Mouse (Mus musculus): ENCODE data around the gene Tubd1. TPM values are rescaled to one million over a fixed set of nuclear protein-coding genes. Genes with fewer than 3 reads are reported as not detected.

Gene Tubd1
- 4.7 and 6.1 TPM in 2 replicates for polyA plus RNA-seq (2014; fragmentation: Nextera tagmentation; extraction: Ambion mirVana)

DNA sequence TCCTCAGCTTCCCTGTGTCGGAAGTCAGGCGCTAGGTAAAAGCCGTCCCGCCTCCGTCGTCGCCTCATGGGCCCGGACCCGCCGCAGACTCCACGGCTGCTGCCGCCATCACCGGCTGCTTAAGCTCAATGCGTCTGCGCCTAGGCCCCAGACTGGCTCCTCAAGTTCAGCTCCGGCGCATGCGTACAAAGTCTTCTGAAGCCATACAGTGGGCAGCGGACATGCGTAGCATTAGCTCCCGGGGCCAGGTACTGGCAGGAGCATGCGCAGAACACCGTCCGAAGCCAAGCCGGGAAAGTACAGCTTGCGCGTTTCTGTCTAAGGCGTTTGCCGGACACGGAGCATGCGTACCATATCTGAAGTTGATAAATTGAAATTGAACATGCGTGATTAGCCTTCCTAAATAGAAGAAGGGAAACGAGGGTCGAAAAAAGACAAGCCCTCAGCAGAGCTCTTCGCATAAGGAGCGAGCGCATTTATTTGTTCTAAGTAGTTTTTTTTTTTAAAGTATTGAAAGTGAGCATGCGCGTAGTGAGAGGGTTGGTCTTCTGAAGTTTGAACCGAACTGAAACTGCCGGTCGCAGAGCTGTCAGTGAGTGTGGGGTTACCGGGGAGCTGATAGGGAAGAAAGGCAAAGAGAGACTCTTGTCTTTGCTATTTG, at the start of gene Tubd1, which contains the start of gene Rps6kb1:
Tubd1 (plus strand) TSS at position 353 of the 661 bp plus-strand sequence.
Rps6kb1 (minus strand) TSS at position 167 of the 661 bp plus-strand sequence.
- DNase-seq (peak; percentile 100), ATAC-seq (ENCODE audit: low FRiP score, low TSS enrichment) (peak; percentile 98)
- Histone ChIP-seq H3K4me1 (ENCODE audit: control insufficient read depth, insufficient read depth, low read length) (peaks cover 10% of the 10 kb centered on the region), H3K9me3 (ENCODE audit: control insufficient read depth, low read length) (no peaks in the 10 kb centered on the region), H3K4me3 (replicated peaks; ENCODE audit: low read depth, low read length) (peak within 1 kb of the TSS; percentile 90), H3K27me3 (ENCODE audit: control insufficient read depth, insufficient read depth, low read length) (no peaks in the 10 kb centered on the region), H3K27ac (replicated peaks; ENCODE audit: low read depth, low read length) (peak within 1 kb of the TSS; percentile 88), H3K36me3 (ENCODE audit: control insufficient read depth, insufficient read depth, low read length) (no peaks in the 10 kb centered on the region), H3K4me2 (ENCODE audit: low read length) (peak within 1 kb of the TSS; percentile 82), H3K9ac (replicated peaks; ENCODE audit: low read length) (peak within 1 kb of the TSS; percentile 92)
- under 1% methylated on average over 43 of the region's 43 CpGs for WGBS

DNA sequence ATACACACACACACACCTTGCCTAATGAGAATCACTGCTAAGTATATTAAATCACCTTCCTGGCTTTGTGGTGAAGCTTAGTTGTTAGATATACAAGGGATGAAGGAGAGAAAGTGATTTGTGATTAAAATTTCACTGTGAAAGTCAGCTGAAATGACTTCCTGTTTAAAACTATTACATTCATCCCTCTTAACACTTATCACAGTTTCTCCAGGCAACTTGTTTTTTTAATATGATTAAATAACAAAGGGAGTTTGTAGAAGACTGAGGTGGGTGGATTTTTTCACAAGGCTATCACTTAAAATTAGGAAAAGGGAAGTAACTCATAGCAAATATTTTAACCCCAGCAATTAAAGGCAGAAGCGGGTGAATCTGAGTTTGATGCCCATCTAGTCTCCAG, 47.4 kb upstream of the Tubd1 start:
- Histone ChIP-seq H3K4me1 (ENCODE audit: control insufficient read depth, insufficient read depth, low read length) (no peaks in the 10 kb centered on the region), H3K27me3 (ENCODE audit: control insufficient read depth, insufficient read depth, low read length) (no peaks in the 10 kb centered on the region), H3K4me3 (replicated peaks; ENCODE audit: low read depth, low read length) (no peak overlapping the region), H3K9me3 (ENCODE audit: control insufficient read depth, low read length) (no peaks in the 10 kb centered on the region), H3K9ac (replicated peaks; ENCODE audit: low read length) (no peak overlapping the region), H3K36me3 (ENCODE audit: control insufficient read depth, insufficient read depth, low read length) (peaks cover 42% of the 10 kb centered on the region), H3K4me2 (ENCODE audit: low read length) (no peak overlapping the region), H3K27ac (replicated peaks; ENCODE audit: low read depth, low read length) (no peak overlapping the region)
- WGBS = 98% methylated on average over 1 of the region's 1 CpGs
- ATAC-seq (ENCODE audit: low FRiP score, low TSS enrichment) (no peak), DNase-seq (no peak)

DNA sequence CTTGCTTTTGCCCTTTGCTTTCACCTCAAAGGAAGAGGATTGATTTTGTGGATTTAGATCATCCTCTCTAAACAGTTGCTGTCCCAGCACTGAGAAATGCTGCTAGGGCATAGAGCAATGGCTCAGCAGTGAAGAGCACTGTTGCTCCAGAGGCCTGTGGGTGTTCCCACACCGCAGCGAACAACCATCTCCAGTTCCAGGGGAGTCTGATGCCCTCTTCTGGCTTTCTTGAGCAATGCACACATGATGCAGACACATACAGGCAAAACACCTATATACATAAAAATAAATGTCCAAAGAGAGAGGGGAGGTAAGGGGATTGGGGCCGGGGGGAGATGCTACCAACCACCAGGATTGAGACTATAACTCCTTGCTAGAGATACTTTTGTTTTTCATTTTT, 46.9 kb upstream of the Tubd1 start:
- Histone ChIP-seq H3K36me3 (ENCODE audit: control insufficient read depth, insufficient read depth, low read length) (peaks cover 47% of the 10 kb centered on the region), H3K4me2 (ENCODE audit: low read length) (no peak overlapping the region), H3K27ac (replicated peaks; ENCODE audit: low read depth, low read length) (no peak overlapping the region), H3K4me1 (ENCODE audit: control insufficient read depth, insufficient read depth, low read length) (no peaks in the 10 kb centered on the region), H3K27me3 (ENCODE audit: control insufficient read depth, insufficient read depth, low read length) (no peaks in the 10 kb centered on the region), H3K9me3 (ENCODE audit: control insufficient read depth, low read length) (no peaks in the 10 kb centered on the region), H3K4me3 (replicated peaks; ENCODE audit: low read depth, low read length) (no peak overlapping the region), H3K9ac (replicated peaks; ENCODE audit: low read length) (no peak overlapping the region)
- ATAC-seq (ENCODE audit: low FRiP score, low TSS enrichment) (no peak), DNase-seq (no peak)
- WGBS = 76% methylated on average over 3 of the region's 3 CpGs

DNA sequence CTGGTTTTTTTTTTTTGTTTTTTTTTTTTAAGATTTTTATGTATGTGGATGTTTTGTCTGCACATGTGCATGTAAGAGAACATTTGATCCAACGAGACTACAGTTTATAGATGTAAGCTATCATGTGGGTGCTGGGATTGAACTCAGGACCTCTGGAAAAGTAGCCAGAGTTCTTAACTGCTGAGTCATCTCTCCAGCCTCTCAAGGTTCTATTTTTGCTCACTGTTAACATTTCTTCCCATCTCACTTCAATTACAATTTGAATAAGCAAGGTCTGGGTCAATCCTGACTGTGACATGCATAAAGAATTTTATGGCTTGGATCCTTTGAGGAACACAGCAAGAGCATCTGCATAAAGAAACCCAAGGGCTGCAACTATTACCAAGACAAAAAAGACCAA, 44.0 kb upstream of the Tubd1 start:
- DNase-seq (no peak), ATAC-seq (ENCODE audit: low FRiP score, low TSS enrichment) (no peak)
- no peaks in the 10 kb centered on the region for H3K4me1 ChIP-seq (ENCODE audit: control insufficient read depth, insufficient read depth, low read length)
- H3K9ac ChIP-seq (replicated peaks; ENCODE audit: low read length) = no peak overlapping the region
- H3K36me3 ChIP-seq (ENCODE audit: control insufficient read depth, insufficient read depth, low read length) = peaks cover 61% of the 10 kb centered on the region
- H3K27ac ChIP-seq (replicated peaks; ENCODE audit: low read depth, low read length) = no peak overlapping the region
- H3K9me3 ChIP-seq (ENCODE audit: control insufficient read depth, low read length) = no peaks in the 10 kb centered on the region
- H3K4me2 ChIP-seq (ENCODE audit: low read length) = no peak overlapping the region
- no peaks in the 10 kb centered on the region for H3K27me3 ChIP-seq (ENCODE audit: control insufficient read depth, insufficient read depth, low read length)
- no peak overlapping the region for H3K4me3 ChIP-seq (replicated peaks; ENCODE audit: low read depth, low read length)
- WGBS = 89% methylated on average over 1 of the region's 1 CpGs

DNA sequence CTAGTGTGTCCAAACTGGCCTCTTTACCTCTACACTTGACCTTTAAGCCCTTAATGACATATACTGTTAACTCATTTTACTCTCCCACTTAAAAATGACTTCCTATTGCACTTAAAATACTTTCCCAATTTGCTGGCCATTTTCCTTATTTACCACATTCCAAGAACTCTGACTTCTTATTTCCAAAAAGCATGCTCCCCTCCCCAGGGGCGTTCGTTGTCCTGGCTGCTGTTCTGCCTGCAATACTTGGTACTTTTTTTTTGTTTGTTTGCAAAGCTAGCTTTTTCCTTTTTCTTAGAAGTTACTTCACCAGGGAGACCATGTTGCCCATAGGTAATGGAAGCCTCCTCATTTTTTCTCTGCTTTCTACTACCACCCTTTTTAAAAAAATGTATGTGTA, 41.7 kb upstream of the Tubd1 start:
- H3K4me3 ChIP-seq (replicated peaks; ENCODE audit: low read depth, low read length) = no peak overlapping the region
- no peak for DNase-seq
- H3K27me3 ChIP-seq (ENCODE audit: control insufficient read depth, insufficient read depth, low read length) = no peaks in the 10 kb centered on the region
- WGBS = 97% methylated on average over 2 of the region's 2 CpGs
- no peak overlapping the region for H3K27ac ChIP-seq (replicated peaks; ENCODE audit: low read depth, low read length)
- no peaks in the 10 kb centered on the region for H3K9me3 ChIP-seq (ENCODE audit: control insufficient read depth, low read length)
- ATAC-seq (ENCODE audit: low FRiP score, low TSS enrichment) = no peak
- peaks cover 72% of the 10 kb centered on the region for H3K36me3 ChIP-seq (ENCODE audit: control insufficient read depth, insufficient read depth, low read length)
- no peak overlapping the region for H3K9ac ChIP-seq (replicated peaks; ENCODE audit: low read length)
- H3K4me1 ChIP-seq (ENCODE audit: control insufficient read depth, insufficient read depth, low read length) = no peaks in the 10 kb centered on the region
- H3K4me2 ChIP-seq (ENCODE audit: low read length) = no peak overlapping the region

DNA sequence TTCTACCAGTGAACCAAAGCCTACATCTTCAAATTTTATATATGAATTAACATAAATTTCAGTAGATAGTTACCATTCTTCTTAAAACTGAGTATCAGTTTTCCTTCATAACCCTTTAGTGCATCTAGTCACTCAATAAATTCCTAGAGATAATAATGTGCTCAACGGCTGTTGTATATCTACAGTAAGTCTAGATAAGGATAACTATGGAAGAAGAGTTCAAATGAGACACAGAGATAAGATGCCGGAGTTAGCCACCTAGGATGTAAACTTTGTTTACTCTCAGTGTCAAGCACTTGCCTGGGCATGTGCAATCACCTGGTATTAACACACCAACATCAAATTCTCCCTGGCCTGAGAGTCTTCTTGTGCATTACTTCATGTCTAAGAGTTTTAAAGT, 37.5 kb upstream of the Tubd1 start:
- H3K9ac ChIP-seq (replicated peaks; ENCODE audit: low read length) = no peak overlapping the region
- ATAC-seq (ENCODE audit: low FRiP score, low TSS enrichment) (no peak), DNase-seq (no peak)
- no peaks in the 10 kb centered on the region for H3K27me3 ChIP-seq (ENCODE audit: control insufficient read depth, insufficient read depth, low read length)
- WGBS = over 99% methylated on average over 2 of the region's 2 CpGs
- H3K27ac ChIP-seq (replicated peaks; ENCODE audit: low read depth, low read length) = no peak overlapping the region
- no peaks in the 10 kb centered on the region for H3K9me3 ChIP-seq (ENCODE audit: control insufficient read depth, low read length)
- H3K36me3 ChIP-seq (ENCODE audit: control insufficient read depth, insufficient read depth, low read length) = peaks cover 90% of the 10 kb centered on the region
- H3K4me2 ChIP-seq (ENCODE audit: low read length) = no peak overlapping the region
- H3K4me3 ChIP-seq (replicated peaks; ENCODE audit: low read depth, low read length) = no peak overlapping the region
- no peaks in the 10 kb centered on the region for H3K4me1 ChIP-seq (ENCODE audit: control insufficient read depth, insufficient read depth, low read length)

DNA sequence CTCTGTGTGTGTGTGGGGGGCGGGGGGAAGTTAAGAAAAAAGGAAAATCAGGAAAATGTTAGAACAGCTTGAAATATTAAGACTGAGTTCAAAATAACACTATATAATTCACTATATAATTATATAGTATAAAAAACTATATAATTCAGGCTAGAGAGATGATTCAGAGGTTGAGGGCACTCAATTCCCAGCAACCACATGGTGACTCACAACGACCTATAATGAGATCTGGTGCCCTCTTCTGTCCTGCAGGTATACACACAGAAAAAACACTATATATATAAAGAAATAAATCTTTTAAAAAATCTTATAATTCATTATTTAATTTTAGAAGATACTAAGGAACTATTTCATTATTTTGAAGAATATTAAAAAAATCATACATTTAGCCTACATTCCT, 36.8 kb upstream of the Tubd1 start:
- WGBS = 95% methylated on average over 2 of the region's 2 CpGs
- DNase-seq = no peak
- Histone ChIP-seq H3K4me1 (ENCODE audit: control insufficient read depth, insufficient read depth, low read length) (no peaks in the 10 kb centered on the region), H3K36me3 (ENCODE audit: control insufficient read depth, insufficient read depth, low read length) (peaks cover 87% of the 10 kb centered on the region), H3K4me3 (replicated peaks; ENCODE audit: low read depth, low read length) (no peak overlapping the region), H3K27ac (replicated peaks; ENCODE audit: low read depth, low read length) (no peak overlapping the region), H3K27me3 (ENCODE audit: control insufficient read depth, insufficient read depth, low read length) (no peaks in the 10 kb centered on the region), H3K9me3 (ENCODE audit: control insufficient read depth, low read length) (no peaks in the 10 kb centered on the region), H3K4me2 (ENCODE audit: low read length) (no peak overlapping the region), H3K9ac (replicated peaks; ENCODE audit: low read length) (no peak overlapping the region)
- ATAC-seq (ENCODE audit: low FRiP score, low TSS enrichment) = no peak

DNA sequence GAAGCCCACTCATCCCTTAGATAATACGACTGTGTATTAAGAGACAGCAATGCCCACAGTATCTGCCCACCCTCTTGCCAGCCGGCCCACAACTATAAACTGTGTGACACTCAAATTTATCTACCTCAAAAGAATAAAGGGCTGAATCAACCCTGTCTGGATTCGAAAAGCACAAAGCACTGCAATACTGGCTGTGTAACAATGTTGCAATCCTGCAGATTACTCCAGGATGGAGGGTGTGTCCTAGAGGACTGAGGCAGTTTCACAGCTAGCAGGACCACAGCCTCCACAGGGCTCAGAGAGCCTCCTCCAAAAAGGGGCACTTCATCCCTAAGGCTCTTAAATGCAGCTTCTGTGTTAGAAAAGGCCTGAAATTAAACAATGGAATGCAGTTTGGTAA, 28.2 kb upstream of the Tubd1 start:
- H3K4me2 ChIP-seq (ENCODE audit: low read length) = no peak overlapping the region
- 96% methylated on average over 3 of the region's 3 CpGs for WGBS
- peaks cover 81% of the 10 kb centered on the region for H3K36me3 ChIP-seq (ENCODE audit: control insufficient read depth, insufficient read depth, low read length)
- H3K4me1 ChIP-seq (ENCODE audit: control insufficient read depth, insufficient read depth, low read length) = no peaks in the 10 kb centered on the region
- no peaks in the 10 kb centered on the region for H3K9me3 ChIP-seq (ENCODE audit: control insufficient read depth, low read length)
- DNase-seq = no peak
- H3K9ac ChIP-seq (replicated peaks; ENCODE audit: low read length) = no peak overlapping the region
- H3K27me3 ChIP-seq (ENCODE audit: control insufficient read depth, insufficient read depth, low read length) = no peaks in the 10 kb centered on the region
- H3K4me3 ChIP-seq (replicated peaks; ENCODE audit: low read depth, low read length) = no peak overlapping the region
- H3K27ac ChIP-seq (replicated peaks; ENCODE audit: low read depth, low read length) = no peak overlapping the region
- ATAC-seq (ENCODE audit: low FRiP score, low TSS enrichment) = no peak

DNA sequence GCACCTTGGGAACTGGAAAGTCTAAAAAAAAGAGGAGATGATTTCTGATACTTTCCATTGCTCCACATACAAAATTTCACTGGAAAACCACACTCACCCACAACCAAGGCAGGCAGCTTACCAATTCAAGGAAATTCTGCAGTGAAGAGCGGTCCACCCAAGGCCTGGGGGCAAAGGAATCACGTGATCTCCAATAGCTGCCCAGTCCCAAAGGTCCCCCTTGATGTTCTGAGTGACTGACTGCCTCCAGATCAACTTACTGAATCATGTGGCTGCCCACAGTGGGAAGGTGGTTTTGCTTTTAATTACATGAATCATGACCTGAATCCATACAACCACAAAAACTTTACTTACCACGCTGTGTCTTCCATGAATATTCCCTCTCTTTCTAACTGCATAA, 27.6 kb upstream of the Tubd1 start:
- DNase-seq = no peak
- Histone ChIP-seq H3K4me1 (ENCODE audit: control insufficient read depth, insufficient read depth, low read length) (no peaks in the 10 kb centered on the region), H3K4me2 (ENCODE audit: low read length) (no peak overlapping the region), H3K36me3 (ENCODE audit: control insufficient read depth, insufficient read depth, low read length) (peaks cover 80% of the 10 kb centered on the region), H3K27me3 (ENCODE audit: control insufficient read depth, insufficient read depth, low read length) (no peaks in the 10 kb centered on the region), H3K27ac (replicated peaks; ENCODE audit: low read depth, low read length) (no peak overlapping the region), H3K9me3 (ENCODE audit: control insufficient read depth, low read length) (no peaks in the 10 kb centered on the region), H3K9ac (replicated peaks; ENCODE audit: low read length) (no peak overlapping the region), H3K4me3 (replicated peaks; ENCODE audit: low read depth, low read length) (no peak overlapping the region)
- 91% methylated on average over 3 of the region's 3 CpGs for WGBS
- no peak for ATAC-seq (ENCODE audit: low FRiP score, low TSS enrichment)

Measured in midbrain, embryonic 14.5 days (tissue).